Mouse (Mus musculus) hindbrain, embryonic 12.5 days (tissue): ENCODE measurements at regions not wholly inside any gene's neighbourhood (a gene's known extent, or its start where the extent isn't known, plus 50 kb on each side); places are given as distances from the start of the nearest gene placed in this dataset.

Source experiments
- ATAC-seq: fragments of 200-750 bp; cut with Nextera tagmentation; 2 replicates; pipeline ENCODE4 v1.8.0; 2017; ENCODE audit warnings: moderate TSS enrichment; ENCODE audit not compliant: low FRiP score
- H3K27ac ChIP-seq: fragments of 300-500 bp; sonication (generic); 2 replicates; pipeline ENCODE4 v1.5.1; 2016; ENCODE audit warnings: mild to moderate bottlenecking
- H3K27me3 ChIP-seq: fragments of 300-500 bp; sonication (generic); 2 replicates; pipeline ENCODE4 v1.6.1; 2016; ENCODE audit warnings: mild to moderate bottlenecking
- H3K36me3 ChIP-seq: fragments of 300-500 bp; sonication (generic); 2 replicates; pipeline ENCODE4 v1.6.1; 2016; ENCODE audit warnings: mild to moderate bottlenecking
- H3K4me1 ChIP-seq: fragments of 300-500 bp; sonication (generic); 2 replicates; pipeline ENCODE4 v1.6.1; 2016
- H3K4me2 ChIP-seq: fragments of 300-500 bp; sonication (generic); replicated peaks from 2 replicates; pipeline ENCODE4 v1.6.1; 2016; ENCODE audit warnings: mild to moderate bottlenecking
- H3K4me3 ChIP-seq: fragments of 300-500 bp; sonication (generic); 2 replicates; pipeline ENCODE4 v1.5.1; 2016; ENCODE audit warnings: mild to moderate bottlenecking
- H3K9ac ChIP-seq: fragments of 300-500 bp; sonication (generic); 2 replicates; pipeline ENCODE4 v1.6.1; 2016; ENCODE audit warnings: mild to moderate bottlenecking, moderate library complexity
- H3K9me3 ChIP-seq: fragments of 300-500 bp; sonication (generic); replicated peaks from 2 replicates; pipeline ENCODE4 v1.6.1; 2016; ENCODE audit warnings: mild to moderate bottlenecking
- WGBS: fragments of 180-500 bp; shearing (Covaris S2); methylation state at CpG from one replicate; pipeline ENCODE4 v1.1.7; 2016; 5-methylcytosine and 5-hydroxymethylcytosine counted together

DNA sequence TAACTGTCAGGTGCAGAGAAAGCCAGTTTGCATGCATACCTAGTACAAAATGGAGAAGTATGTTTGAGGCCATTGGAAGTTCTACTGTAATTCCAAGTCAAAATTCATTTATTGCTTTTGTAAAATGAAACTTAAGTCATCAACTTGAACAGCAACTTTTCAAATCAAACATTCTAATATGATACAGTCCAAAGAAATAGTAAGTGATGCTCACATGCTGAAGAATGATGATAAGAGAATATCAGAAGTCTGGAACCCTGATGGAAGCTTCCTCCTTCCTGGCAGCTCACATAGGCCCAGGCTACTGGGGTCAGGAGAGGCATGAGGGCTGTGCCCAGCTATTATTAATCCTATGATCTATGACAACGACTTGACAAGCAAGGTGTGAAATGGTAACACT, 64.1 kb upstream of the Slc38a2 start:
- H3K4me3 ChIP-seq = no peak overlapping the region
- ATAC-seq = no peak
- no peaks in the 10 kb centered on the region for H3K9me3 ChIP-seq
- H3K27me3 ChIP-seq = no peaks in the 10 kb centered on the region
- 76% methylated on average over 1 of the region's 1 CpGs for WGBS
- no peak overlapping the region for H3K9ac ChIP-seq
- 0 out of 2 replicates have a peak, but pooled peaks cover 3% of the 10 kb centered on the region for H3K4me1 ChIP-seq
- H3K27ac ChIP-seq = no peak overlapping the region
- no peak overlapping the region for H3K4me2 ChIP-seq
- no peaks in the 10 kb centered on the region for H3K36me3 ChIP-seq

- H3K27ac ChIP-seq = no peak overlapping the region
Measured at GRCm38 (mm10) chr15:96759078-96759995, 59.8 kb upstream of the Slc38a2 start.

GRCm38 (mm10) chr15:96757446-96758198, 58.1 kb upstream of the Slc38a2 start:
- Histone ChIP-seq H3K27me3 (no peaks in the 10 kb centered on the region), H3K4me2 (no peak overlapping the region), H3K27ac (no peak overlapping the region), H3K9me3 (no peaks in the 10 kb centered on the region), H3K4me3 (no peak overlapping the region), H3K9ac (no peak overlapping the region), H3K36me3 (no peaks in the 10 kb centered on the region), H3K4me1 (no peaks in the 10 kb centered on the region)
- WGBS = 89% methylated on average over 9 of the region's 9 CpGs
- no peak for ATAC-seq

More at GRCm38 (mm10) chr15:96759078-96759995, 59.8 kb upstream of the Slc38a2 start:
- 61% methylated on average over 13 of the region's 13 CpGs for WGBS
- H3K9ac ChIP-seq = no peak overlapping the region
- no peak overlapping the region for H3K4me3 ChIP-seq
- H3K36me3 ChIP-seq = no peaks in the 10 kb centered on the region
- no peaks in the 10 kb centered on the region for H3K4me1 ChIP-seq
- no peak for ATAC-seq
- no peaks in the 10 kb centered on the region for H3K9me3 ChIP-seq
- H3K27me3 ChIP-seq = no peaks in the 10 kb centered on the region
- no peak overlapping the region for H3K4me2 ChIP-seq

- Histone ChIP-seq H3K9me3 (no peaks in the 10 kb centered on the region), H3K9ac (no peak overlapping the region), H3K4me1 (no peaks in the 10 kb centered on the region), H3K4me3 (no peak overlapping the region), H3K27me3 (no peaks in the 10 kb centered on the region), H3K4me2 (no peak overlapping the region), H3K27ac (no peak overlapping the region), H3K36me3 (no peaks in the 10 kb centered on the region)
- WGBS = 72% methylated on average over 7 of the region's 7 CpGs
- no peak for ATAC-seq
Measured at GRCm38 (mm10) chr15:96756456-96756855, 56.9 kb upstream of the Slc38a2 start.

GRCm38 (mm10) chr15:96755951-96756350, 56.4 kb upstream of the Slc38a2 start:
- no peaks in the 10 kb centered on the region for H3K36me3 ChIP-seq
- WGBS = 84% methylated on average over 6 of the region's 6 CpGs

GRCm38 (mm10) chr15:96755322-96755942, 55.9 kb upstream of the Slc38a2 start:
- Histone ChIP-seq H3K4me2 (no peak overlapping the region), H3K9ac (no peak overlapping the region), H3K27me3 (no peaks in the 10 kb centered on the region), H3K36me3 (no peaks in the 10 kb centered on the region), H3K4me1 (no peaks in the 10 kb centered on the region), H3K27ac (no peak overlapping the region), H3K4me3 (no peak overlapping the region), H3K9me3 (no peaks in the 10 kb centered on the region)
- WGBS = 88% methylated on average over 13 of the region's 13 CpGs
- no peak for ATAC-seq

More at GRCm38 (mm10) chr15:96755951-96756350, 56.4 kb upstream of the Slc38a2 start:
- no peak for ATAC-seq
- H3K4me2 ChIP-seq = no peak overlapping the region
- no peaks in the 10 kb centered on the region for H3K4me1 ChIP-seq
- no peak overlapping the region for H3K4me3 ChIP-seq
- H3K9ac ChIP-seq = no peak overlapping the region
- H3K9me3 ChIP-seq = no peaks in the 10 kb centered on the region
- H3K27me3 ChIP-seq = no peaks in the 10 kb centered on the region
- H3K27ac ChIP-seq = no peak overlapping the region

DNA sequence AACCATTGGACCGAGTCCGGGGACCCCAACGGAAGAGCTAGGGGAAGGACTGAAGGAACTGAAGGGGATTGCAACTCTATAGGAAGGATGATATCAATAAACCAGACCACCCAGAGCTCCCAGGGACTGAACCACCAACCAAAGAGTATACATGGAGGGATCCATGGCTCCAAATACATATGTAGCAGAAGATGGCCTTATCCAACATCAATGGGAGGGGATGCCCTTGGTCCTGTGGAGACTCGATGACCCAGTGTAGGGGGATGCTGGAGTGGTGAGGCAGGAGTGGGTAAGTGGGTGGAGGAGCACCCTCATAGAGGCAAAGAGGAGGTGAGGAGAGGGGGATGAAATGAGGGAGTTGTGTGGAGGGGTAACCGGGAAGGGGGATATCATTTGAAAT, 54.5 kb upstream of the Slc38a2 start:
- H3K4me2 ChIP-seq = no peak overlapping the region
- H3K4me3 ChIP-seq = no peak overlapping the region
- WGBS = 94% methylated on average over 5 of the region's 5 CpGs
- no peaks in the 10 kb centered on the region for H3K27me3 ChIP-seq
- H3K36me3 ChIP-seq = no peaks in the 10 kb centered on the region
- no peak overlapping the region for H3K9ac ChIP-seq
- no peaks in the 10 kb centered on the region for H3K9me3 ChIP-seq
- H3K27ac ChIP-seq = no peak overlapping the region
- no peaks in the 10 kb centered on the region for H3K4me1 ChIP-seq
- ATAC-seq = no peak

- no peak for ATAC-seq
Measured at GRCm38 (mm10) chr15:96752719-96753118, 53.2 kb upstream of the Slc38a2 start.

DNA sequence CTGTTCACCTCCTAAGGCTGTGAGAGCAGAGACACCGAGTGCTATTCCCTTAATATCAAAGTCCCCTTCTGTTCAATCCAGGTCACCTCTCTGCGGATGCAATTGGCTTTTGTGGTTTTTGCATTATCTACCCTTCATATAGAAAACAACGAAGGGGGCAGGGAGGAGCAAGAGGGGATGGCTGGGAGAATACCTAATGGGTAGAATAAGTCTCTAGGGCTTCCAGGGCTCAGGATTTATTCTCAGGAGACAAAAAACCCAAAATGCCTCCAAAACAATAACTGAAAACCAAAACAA, 52.5 kb upstream of the Slc38a2 start:
- H3K4me3 ChIP-seq = no peak overlapping the region
- no peaks in the 10 kb centered on the region for H3K9me3 ChIP-seq
- ATAC-seq = no peak

More at GRCm38 (mm10) chr15:96752719-96753118, 53.2 kb upstream of the Slc38a2 start:
- 94% methylated on average over 8 of the region's 8 CpGs for WGBS
- H3K4me1 ChIP-seq = no peaks in the 10 kb centered on the region
- no peak overlapping the region for H3K4me3 ChIP-seq
- H3K36me3 ChIP-seq = no peaks in the 10 kb centered on the region
- no peaks in the 10 kb centered on the region for H3K9me3 ChIP-seq
- H3K27me3 ChIP-seq = no peaks in the 10 kb centered on the region
- H3K27ac ChIP-seq = no peak overlapping the region
- no peak overlapping the region for H3K9ac ChIP-seq
- no peak overlapping the region for H3K4me2 ChIP-seq

GRCm38 (mm10) chr15:96751243-96752061, 51.9 kb upstream of the Slc38a2 start:
- ATAC-seq = no peak
- Histone ChIP-seq H3K4me3 (no peak overlapping the region), H3K27ac (no peak overlapping the region), H3K9me3 (no peaks in the 10 kb centered on the region), H3K4me2 (no peak overlapping the region), H3K36me3 (no peaks in the 10 kb centered on the region), H3K4me1 (no peaks in the 10 kb centered on the region), H3K27me3 (no peaks in the 10 kb centered on the region), H3K9ac (no peak overlapping the region)
- WGBS = 87% methylated on average over 13 of the region's 13 CpGs

More for the DNA sequence above, 52.5 kb upstream of the Slc38a2 start:
- Histone ChIP-seq H3K27ac (no peak overlapping the region), H3K36me3 (no peaks in the 10 kb centered on the region), H3K9ac (no peak overlapping the region), H3K27me3 (no peaks in the 10 kb centered on the region), H3K4me2 (no peak overlapping the region), H3K4me1 (no peaks in the 10 kb centered on the region)
- 86% methylated on average over 3 of the region's 3 CpGs for WGBS

DNA sequence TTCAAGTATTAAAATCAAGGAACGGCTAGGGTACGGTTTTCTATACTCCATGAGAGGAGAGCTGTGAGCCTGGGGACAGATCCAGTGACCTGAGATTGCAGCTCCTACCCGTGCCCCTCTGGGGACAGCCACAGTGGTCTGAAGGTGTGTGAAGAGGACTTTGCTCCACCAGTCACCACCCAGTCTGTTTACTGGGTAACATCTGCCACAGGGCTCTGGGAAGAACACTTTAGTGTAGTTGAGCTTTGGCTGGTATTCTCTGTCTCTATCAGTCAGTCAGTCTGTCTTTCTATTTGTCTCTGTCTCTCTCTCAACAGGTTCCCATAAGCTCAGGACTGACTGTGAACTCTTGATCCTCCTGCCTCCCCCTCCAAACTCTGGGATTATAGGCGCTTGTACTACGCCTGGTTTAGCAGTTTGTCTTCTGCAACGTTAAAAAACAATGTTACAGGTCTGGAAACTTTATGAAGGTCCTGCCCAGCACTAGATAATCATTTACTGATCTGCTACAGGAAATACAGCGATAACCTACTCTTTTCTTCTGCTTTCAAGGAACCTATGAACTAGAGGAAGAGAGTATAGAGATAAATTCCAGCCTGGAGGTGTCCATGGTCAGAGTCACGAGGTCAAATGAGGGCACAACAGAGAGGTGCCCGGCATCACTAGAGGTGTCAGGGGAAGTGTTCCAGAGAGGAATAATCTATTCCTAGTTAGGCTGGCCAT, 50.2 kb upstream of the Slc38a2 start:
- no peak overlapping the region for H3K4me2 ChIP-seq
- no peak overlapping the region for H3K27ac ChIP-seq
- no peak overlapping the region for H3K4me3 ChIP-seq
- no peaks in the 10 kb centered on the region for H3K36me3 ChIP-seq
- no peak overlapping the region for H3K9ac ChIP-seq
- WGBS = 83% methylated on average over 9 of the region's 9 CpGs
- H3K27me3 ChIP-seq = no peaks in the 10 kb centered on the region
- no peaks in the 10 kb centered on the region for H3K9me3 ChIP-seq
- no peak for ATAC-seq
- H3K4me1 ChIP-seq = no peaks in the 10 kb centered on the region
